Mouse (Mus musculus): ENCODE results near the gene Gm10961. TPM values are rescaled to one million over a fixed set of nuclear protein-coding genes. Genes with fewer than 3 reads are reported as not detected.

Gene Gm10961
- polyA plus RNA-seq, 1 experiment from 2014 or later, result not detected

DNA sequence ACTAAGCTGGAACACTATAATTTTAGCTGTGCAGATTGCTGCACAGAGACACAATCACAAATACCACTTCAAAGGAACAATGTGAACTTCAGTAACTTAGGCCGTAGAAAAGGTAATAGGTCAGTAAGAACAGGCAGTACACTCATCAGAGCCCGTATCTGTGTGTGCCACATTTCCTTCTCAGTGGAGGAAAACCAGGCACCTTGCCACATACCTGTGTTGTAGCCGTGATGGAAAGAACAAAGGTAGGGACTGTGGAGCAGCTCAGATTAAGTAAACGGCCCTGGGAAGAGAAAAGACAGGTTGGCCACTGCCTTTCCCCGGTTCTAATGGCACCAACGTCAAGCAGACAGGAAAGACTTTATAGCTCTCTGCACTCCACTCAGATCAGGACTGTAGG lies 36.3 kb downstream of the Gm10961 start:
- Histone ChIP-seq H3K36me3 (peaks cover 93% of the 10 kb centered on the region), H3K27ac (no peak overlapping the region), H3K4me2 (no peak overlapping the region), H3K4me1 (no peaks in the 10 kb centered on the region), H3K27me3 (no peaks in the 10 kb centered on the region), H3K9me3 (no peaks in the 10 kb centered on the region), H3K9ac (no peak overlapping the region), H3K4me3 (no peak overlapping the region)
- no peak for ATAC-seq (ENCODE audit: insufficient number of reproducible peaks, insufficient read depth, low FRiP score, low TSS enrichment, low read depth)
- 84% methylated on average over 6 of the region's 6 CpGs for WGBS

DNA sequence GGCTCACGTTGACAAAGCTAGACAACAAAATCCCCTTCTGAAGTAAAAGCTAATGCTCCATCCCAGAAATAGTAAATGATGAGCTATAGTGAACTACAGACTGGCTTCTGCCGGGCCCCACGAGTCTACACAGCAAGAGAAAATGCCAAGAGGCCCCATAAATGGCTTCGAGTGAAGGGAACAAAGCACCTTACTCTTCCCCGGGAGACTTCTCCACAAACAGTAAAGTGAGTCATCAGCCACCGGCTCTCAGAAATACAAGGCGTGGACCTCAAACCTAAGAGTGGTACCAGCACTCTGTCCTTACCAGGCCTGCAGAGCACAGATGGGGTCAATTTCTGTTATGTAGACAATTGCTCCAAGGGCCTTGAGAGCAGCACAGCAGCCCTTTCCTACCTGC lies 37.7 kb downstream of the Gm10961 start:
- Histone ChIP-seq H3K9me3 (no peaks in the 10 kb centered on the region), H3K27ac (0 out of 2 replicates have a peak overlapping the region, but pooled peaks have one; percentile 8), H3K4me3 (no peak overlapping the region), H3K9ac (no peak overlapping the region), H3K4me1 (no peaks in the 10 kb centered on the region), H3K27me3 (no peaks in the 10 kb centered on the region), H3K4me2 (no peak overlapping the region), H3K36me3 (peaks cover 89% of the 10 kb centered on the region)
- ATAC-seq (ENCODE audit: insufficient number of reproducible peaks, insufficient read depth, low FRiP score, low TSS enrichment, low read depth), result no peak
- 76% methylated on average over 7 of the region's 7 CpGs for whole genome bisulfite sequencing

DNA sequence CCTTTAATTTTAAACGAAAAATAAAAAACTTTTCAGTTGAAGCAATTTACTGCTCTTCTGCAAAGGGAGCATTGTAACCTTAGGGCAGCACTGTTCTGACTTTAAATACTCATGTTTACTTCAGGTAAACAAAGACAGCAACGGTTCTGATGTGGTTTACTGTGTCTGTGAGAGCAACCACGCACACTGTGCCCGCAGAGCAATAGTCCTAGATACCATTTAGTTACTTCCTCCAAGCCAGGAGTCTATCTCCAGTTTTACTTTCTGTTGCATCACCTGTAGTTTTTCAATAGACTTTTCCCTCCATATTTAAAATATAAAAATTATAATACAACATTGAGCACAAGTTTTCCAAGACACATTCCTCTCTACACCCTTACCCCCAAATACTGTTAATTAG lies 39.4 kb downstream of the Gm10961 start:
- no peak overlapping the region for H3K4me3 ChIP-seq
- peaks cover 89% of the 10 kb centered on the region for H3K36me3 ChIP-seq
- no peaks in the 10 kb centered on the region for H3K27me3 ChIP-seq
- WGBS, result 85% methylated on average over 4 of the region's 4 CpGs
- no peak for ATAC-seq (ENCODE audit: insufficient number of reproducible peaks, insufficient read depth, low FRiP score, low TSS enrichment, low read depth)
- no peaks in the 10 kb centered on the region for H3K4me1 ChIP-seq
- H3K4me2 ChIP-seq, result no peak overlapping the region
- no peak overlapping the region for H3K27ac ChIP-seq
- no peaks in the 10 kb centered on the region for H3K9me3 ChIP-seq
- no peak overlapping the region for H3K9ac ChIP-seq

DNA sequence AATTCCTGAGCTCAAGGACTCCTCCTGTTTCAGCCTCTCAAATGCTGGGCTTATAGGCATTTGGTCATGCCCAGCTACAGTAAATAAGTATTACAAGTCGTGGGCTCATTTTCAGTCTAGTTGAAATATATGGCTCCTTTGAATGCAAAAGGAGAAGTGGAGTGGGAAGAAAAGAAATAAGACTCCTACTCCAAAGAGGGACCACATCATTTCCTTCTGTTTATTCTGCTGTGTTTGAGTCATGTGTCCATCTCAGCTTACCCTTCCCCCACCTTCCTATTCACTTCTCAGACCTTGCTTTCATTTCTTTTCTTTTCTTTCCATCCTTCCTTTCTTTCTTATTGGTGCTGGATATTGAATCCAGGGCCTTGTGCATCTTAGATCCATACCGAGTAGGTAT lies 40.4 kb downstream of the Gm10961 start:
- Histone ChIP-seq H3K9ac (no peak overlapping the region), H3K9me3 (no peaks in the 10 kb centered on the region), H3K27me3 (no peaks in the 10 kb centered on the region), H3K27ac (no peak overlapping the region), H3K4me2 (no peak overlapping the region), H3K36me3 (peaks cover 90% of the 10 kb centered on the region), H3K4me1 (no peaks in the 10 kb centered on the region), H3K4me3 (no peak overlapping the region)
- ATAC-seq (ENCODE audit: insufficient number of reproducible peaks, insufficient read depth, low FRiP score, low TSS enrichment, low read depth), result no peak
- 90% methylated on average over 2 of the region's 2 CpGs for WGBS

DNA sequence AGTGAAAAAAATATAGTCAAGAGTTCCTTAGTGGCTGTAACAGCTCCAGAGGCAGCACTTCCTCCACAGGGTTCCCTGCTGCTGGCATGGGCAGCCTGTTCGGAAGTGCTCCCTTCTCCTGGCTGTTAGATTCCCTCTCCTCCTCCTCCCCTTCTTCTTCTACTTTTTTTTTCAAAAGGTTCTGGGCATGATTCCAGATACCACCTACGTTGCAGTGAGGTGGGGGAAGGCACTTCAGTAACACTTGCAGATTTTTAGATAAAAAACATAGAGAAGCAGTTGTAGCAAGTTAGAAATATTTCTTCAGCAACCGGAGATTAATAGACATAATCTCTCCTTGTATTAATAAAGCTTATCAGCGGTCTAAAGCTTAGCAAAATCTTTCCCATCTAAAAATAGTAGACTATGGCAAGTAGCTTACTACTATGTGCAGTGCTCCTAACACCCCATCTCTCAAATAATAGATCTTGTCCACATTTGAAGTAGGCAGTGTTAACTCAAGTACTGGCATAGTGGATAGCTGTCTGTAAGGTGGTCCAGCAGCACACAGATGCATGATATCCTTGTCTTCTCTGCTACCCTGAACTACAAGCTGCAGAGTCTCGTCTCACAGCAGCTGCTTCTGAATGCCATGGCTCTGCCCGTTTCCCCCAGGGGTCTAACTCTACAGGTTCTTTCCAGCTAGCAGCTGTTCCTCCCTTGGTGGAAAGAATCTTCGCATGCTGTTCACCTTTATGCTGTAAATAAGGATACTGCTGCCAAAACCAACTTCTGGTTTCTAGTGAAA lies 49.9 kb downstream of the Gm10961 start:
- 21% methylated on average over 7 of the region's 7 CpGs for WGBS

More for the DNA sequence above, 49.9 kb downstream of the Gm10961 start:
- Histone ChIP-seq H3K36me3 (peaks cover 15% of the 10 kb centered on the region), H3K4me2 (peak overlapping the region; percentile 26), H3K9ac (no peak overlapping the region), H3K4me1 (peaks cover 43% of the 10 kb centered on the region), H3K27me3 (no peaks in the 10 kb centered on the region), H3K4me3 (no peak overlapping the region), H3K9me3 (no peaks in the 10 kb centered on the region), H3K27ac (peak overlapping the region; percentile 61)
- peak; percentile 67 for ATAC-seq (ENCODE audit: insufficient number of reproducible peaks, insufficient read depth, low FRiP score, low TSS enrichment, low read depth)

Other genes with a start within 250 kb of the Gm10961 start
- gene Kcnc4, start 171.8 kb upstream of the Gm10961 start, polyA plus RNA-seq (2015; fragmentation: Nextera tagmentation; extraction: Ambion mirVana), result 0.21 and 0.22 TPM in 2 replicates
- 9.5 and 10.3 TPM in 2 replicates for gene Slc6a17, start 113.3 kb upstream of the Gm10961 start, polyA plus RNA-seq (2015; fragmentation: Nextera tagmentation; extraction: Ambion mirVana)
- 0.34 and 0.44 TPM in 2 replicates for gene Ubl4b, start 76.2 kb upstream of the Gm10961 start, polyA plus RNA-seq (2015; fragmentation: Nextera tagmentation; extraction: Ambion mirVana)
- 31.5 and 50.5 TPM in 2 replicates for gene Alx3, start 36.3 kb upstream of the Gm10961 start, polyA plus RNA-seq (2015; fragmentation: Nextera tagmentation; extraction: Ambion mirVana)
- gene Strip1, start 372 bp downstream of the Gm10961 start, polyA plus RNA-seq (2015; fragmentation: Nextera tagmentation; extraction: Ambion mirVana), result 65.3 and 69.1 TPM in 2 replicates
- gene Ahcyl1, start 65.2 kb downstream of the Gm10961 start, polyA plus RNA-seq (2015; fragmentation: Nextera tagmentation; extraction: Ambion mirVana), result 91.9 and 93.2 TPM in 2 replicates
- gene Csf1, start 129.1 kb downstream of the Gm10961 start, polyA plus RNA-seq (2015; fragmentation: Nextera tagmentation; extraction: Ambion mirVana), result 9.7 and 9.8 TPM in 2 replicates
- 0.98 TPM in 1 of 2 replicates, not detected in the other for gene Eps8l3, start 245.9 kb downstream of the Gm10961 start, polyA plus RNA-seq (2015; fragmentation: Nextera tagmentation; extraction: Ambion mirVana)